Mouse (Mus musculus) NIH3T3 (cell line): ENCODE data around the gene Ptcd1.
"Not testable (repeated sequence)": the region's sequence is repeated elsewhere in the genome, so short reads cannot be mapped to it uniquely, and the experiment has no call there.

Experiments
- DNase-seq: peaks from one replicate; pipeline ENCODE4 v3.0.0-alpha.2; 2012; ENCODE audit warnings: low read depth

Gene Ptcd1

GRCm38 (mm10) chr5:145164710-145165109 is 2.2 kb downstream of the Ptcd1 start:
- no peak for DNase-seq

GRCm38 (mm10) chr5:145161361-145161760 is 5.5 kb downstream of the Ptcd1 start:
- DNase-seq, result no peak

GRCm38 (mm10) chr5:145152690-145153089 is 14.2 kb downstream of the Ptcd1 start:
- no peak for DNase-seq

GRCm38 (mm10) chr5:145149294-145149693 is 17.6 kb downstream of the Ptcd1 start:
- DNase-seq, result no peak

- DNase-seq, result no peak
Observed at GRCm38 (mm10) chr5:145147748-145148147, 19.2 kb downstream of the Ptcd1 start.

- peak; percentile 22 for DNase-seq
Observed at GRCm38 (mm10) chr5:145140611-145141010, 26.3 kb downstream of the Ptcd1 start.

- peak; percentile 95 for DNase-seq
Observed at GRCm38 (mm10) chr5:145139571-145140519, 27.1 kb downstream of the Ptcd1 start, which contains the start of the genes Pdap1 and Bud31. Gene Pdap1, minus strand, starts transcription at chr5:145140238. Gene Bud31, plus strand, starts transcription at chr5:145140362.

GRCm38 (mm10) chr5:145138836-145139235 is 28.1 kb downstream of the Ptcd1 start:
- DNase-seq, result peak; percentile 74

GRCm38 (mm10) chr5:145133275-145133674 is 33.6 kb downstream of the Ptcd1 start:
- DNase-seq, result not testable (repeated sequence)

- no peak for DNase-seq
Observed at GRCm38 (mm10) chr5:145130995-145131394, 35.9 kb downstream of the Ptcd1 start.

- peak; percentile 81 for DNase-seq
Observed at GRCm38 (mm10) chr5:145130191-145130590, 36.7 kb downstream of the Ptcd1 start.

- DNase-seq, result not testable (repeated sequence)
Observed at GRCm38 (mm10) chr5:145129773-145130172, 37.1 kb downstream of the Ptcd1 start.

GRCm38 (mm10) chr5:145129124-145129523 is 37.8 kb downstream of the Ptcd1 start:
- DNase-seq, result peak; percentile 60

- no peak for DNase-seq
Observed at GRCm38 (mm10) chr5:145126580-145126979, 40.3 kb downstream of the Ptcd1 start.

- DNase-seq, result no peak
Observed at GRCm38 (mm10) chr5:145123396-145123795, 43.5 kb downstream of the Ptcd1 start.

GRCm38 (mm10) chr5:145120921-145121320 is 46.0 kb downstream of the Ptcd1 start:
- DNase-seq, result no peak

GRCm38 (mm10) chr5:145119385-145119784 is 47.5 kb downstream of the Ptcd1 start:
- DNase-seq, result peak; percentile 39

- no peak for DNase-seq
Observed at GRCm38 (mm10) chr5:145118461-145118860, 48.4 kb downstream of the Ptcd1 start.

GRCm38 (mm10) chr5:145118005-145118404 is 48.9 kb downstream of the Ptcd1 start:
- DNase-seq, result no peak

GRCm38 (mm10) chr5:145116916-145117315 is 50.0 kb downstream of the Ptcd1 start:
- DNase-seq, result peak; percentile 87

GRCm38 (mm10) chr5:145116316-145116715 is 50.6 kb downstream of the Ptcd1 start:
- peak; percentile 92 for DNase-seq

GRCm38 (mm10) chr5:145115736-145116135 is 51.2 kb downstream of the Ptcd1 start:
- no peak for DNase-seq
